Mouse (Mus musculus) kidney, adult 2 months (tissue): ENCODE measurements around the gene Dld.

Experiments used
- CTCF ChIP-seq: fragments of 200-500 bp; conservative IDR thresholded peaks from 2 replicates; pipeline ENCODE4 v1.5.1; 2011; ENCODE audit warnings: low read depth, mild to moderate bottlenecking, control low read depth, low read length, moderate library complexity, mixed read lengths; ENCODE audit not compliant: insufficient read depth, insufficient read length
- POLR2A ChIP-seq: fragments of 200-500 bp; IDR thresholded peaks from one replicate; pipeline ENCODE4 v1.6.1; 2011; ENCODE audit warnings: low read depth, low read length, control low read depth

GRCm38 (mm10) chr12:31395895-31396294 lies 44.6 kb upstream of the Dld start:
- no peak for TF ChIP-seq CTCF
- no peak for TF ChIP-seq POLR2A
